Mouse (Mus musculus): ENCODE data around the gene Slc2a8. TPM values are rescaled to one million over a fixed set of nuclear protein-coding genes. Genes with fewer than 3 reads are reported as not detected.
"Not testable (repeated sequence)": the region's sequence is repeated elsewhere in the genome, so short reads cannot be mapped to it uniquely, and the experiment has no call there.

Slc2a8 gene
- 20.4 and 23.6 TPM in 2 replicates for polyA plus RNA-seq (2015; fragmentation: Nextera tagmentation; extraction: Ambion mirVana)

DNA sequence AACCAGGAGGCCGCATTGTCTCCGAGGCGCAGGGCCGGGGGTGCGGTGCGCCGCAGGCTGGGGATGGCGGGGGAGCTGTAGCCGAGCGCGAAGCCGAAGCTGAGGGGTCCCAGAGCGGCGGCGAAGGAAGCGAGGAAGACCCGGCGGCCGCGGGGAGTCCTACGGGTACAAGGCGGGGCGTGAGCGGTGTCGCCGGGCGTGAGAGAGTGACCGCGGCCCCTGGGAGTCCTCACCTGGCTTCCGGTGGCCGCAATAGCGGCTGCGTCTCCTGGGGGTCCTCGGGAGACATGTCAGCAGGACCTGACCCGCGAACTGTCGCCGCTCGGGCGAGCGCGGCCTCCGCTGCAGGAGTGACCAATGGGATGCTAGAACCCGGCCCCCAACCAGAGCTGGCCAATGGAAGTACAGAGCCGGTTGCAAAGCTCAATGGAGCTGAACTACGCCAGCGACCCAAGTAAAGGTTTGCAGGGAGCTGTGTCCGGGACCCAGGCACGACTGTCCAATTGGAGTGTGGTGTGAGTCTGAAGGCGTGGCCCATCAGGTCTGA lies at the start of gene Slc2a8:
TSS of gene Slc2a8 (minus strand) at position 359 of the 547 bp plus-strand sequence.
- Histone ChIP-seq H3K9ac (peak within 1 kb of the TSS; percentile 68), H3K27me3 (no peaks in the 10 kb centered on the region), H3K27ac (peak within 1 kb of the TSS; percentile 59), H3K36me3 (no peaks in the 10 kb centered on the region), H3K4me3 (peak within 1 kb of the TSS; percentile 66), H3K4me2 (peak within 1 kb of the TSS; percentile 92), H3K9me3 (replicated peaks) (no peaks in the 10 kb centered on the region), H3K4me1 (replicated peaks) (peaks cover 14% of the 10 kb centered on the region)
- WGBS, result 0% methylated on average over 48 of the region's 50 CpGs
- ATAC-seq (replicated peaks; ENCODE audit: insufficient number of reproducible peaks, insufficient read depth, low FRiP score, low read depth), result peak; percentile 98

DNA sequence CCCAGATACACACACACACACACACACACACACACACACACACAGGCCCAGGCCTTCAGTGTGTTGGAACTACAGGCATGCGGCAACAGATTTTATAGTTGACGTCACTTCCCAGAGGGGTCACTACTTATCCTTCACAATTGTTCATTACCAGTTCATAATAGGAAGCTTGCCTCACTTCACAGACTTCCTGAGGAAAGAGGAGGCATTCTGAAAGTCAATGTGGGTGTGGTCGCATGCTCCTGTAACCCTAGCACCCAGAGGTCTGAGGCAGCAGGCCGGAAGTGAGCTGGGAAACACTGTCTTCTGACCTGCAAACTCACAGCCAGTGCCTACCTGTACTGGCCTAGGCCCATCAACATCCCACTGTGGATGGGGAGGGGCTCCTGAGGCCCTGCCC lies 43.2 kb upstream of the Slc2a8 start:
- H3K4me1 ChIP-seq (replicated peaks), result no peaks in the 10 kb centered on the region; the same call in 1 of the 2 replicates
- H3K4me2 ChIP-seq, result no peak overlapping the region
- H3K4me3 ChIP-seq, result no peak overlapping the region
- no peaks in the 10 kb centered on the region for H3K27me3 ChIP-seq
- no peaks in the 10 kb centered on the region for H3K9me3 ChIP-seq (replicated peaks)
- WGBS, result 71% methylated on average over 4 of the region's 4 CpGs
- H3K36me3 ChIP-seq, result no peaks in the 10 kb centered on the region
- ATAC-seq (replicated peaks; ENCODE audit: insufficient number of reproducible peaks, insufficient read depth, low FRiP score, low read depth), result 0 out of 2 replicates have a peak, but pooled peaks have one; percentile 16
- H3K9ac ChIP-seq, result no peak overlapping the region
- H3K27ac ChIP-seq, result no peak overlapping the region

- peak; percentile 63 for ATAC-seq (replicated peaks; ENCODE audit: insufficient number of reproducible peaks, insufficient read depth, low FRiP score, low read depth)
- H3K36me3 ChIP-seq, result no peaks in the 10 kb centered on the region
- no peak overlapping the region for H3K4me2 ChIP-seq
- no peak overlapping the region for H3K27ac ChIP-seq
- WGBS, result 59% methylated on average over 10 of the region's 10 CpGs
- H3K4me3 ChIP-seq, result no peak overlapping the region
- H3K4me1 ChIP-seq (replicated peaks), result no peaks in the 10 kb centered on the region; the same call in 1 of the 2 replicates
- H3K9ac ChIP-seq, result no peak overlapping the region
- no peaks in the 10 kb centered on the region for H3K9me3 ChIP-seq (replicated peaks)
- no peaks in the 10 kb centered on the region for H3K27me3 ChIP-seq
Measured at GRCm38 (mm10) chr2:33024564-33024963, 42.7 kb upstream of the Slc2a8 start.

DNA sequence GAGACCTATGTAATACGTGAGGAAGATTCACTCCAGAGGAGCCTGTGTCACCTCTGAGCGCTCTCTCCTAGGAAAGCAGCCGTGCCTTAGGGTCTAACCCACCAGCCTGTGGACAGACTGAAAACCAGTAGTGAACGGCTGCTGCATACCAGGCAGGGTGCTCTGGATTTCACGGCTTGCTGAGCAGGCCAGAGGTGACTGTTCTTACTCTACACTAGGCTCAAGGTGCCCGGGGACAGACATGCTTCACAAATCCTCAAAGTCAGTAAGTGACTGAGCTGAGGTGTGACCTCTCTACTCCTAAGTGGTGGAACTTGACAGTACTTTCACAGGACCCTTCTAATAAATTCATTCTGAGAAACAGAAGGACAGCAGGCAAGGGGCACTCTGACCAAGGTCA lies 41.0 kb upstream of the Slc2a8 start:
- H3K4me1 ChIP-seq (replicated peaks), result no peaks in the 10 kb centered on the region; the same call in 1 of the 2 replicates
- H3K4me3 ChIP-seq, result no peak overlapping the region
- no peaks in the 10 kb centered on the region for H3K27me3 ChIP-seq
- H3K4me2 ChIP-seq, result no peak overlapping the region
- 68% methylated on average over 6 of the region's 6 CpGs for WGBS
- H3K9ac ChIP-seq, result no peak overlapping the region
- ATAC-seq (replicated peaks; ENCODE audit: insufficient number of reproducible peaks, insufficient read depth, low FRiP score, low read depth), result no peak
- no peaks in the 10 kb centered on the region for H3K36me3 ChIP-seq
- no peaks in the 10 kb centered on the region for H3K9me3 ChIP-seq (replicated peaks)
- H3K27ac ChIP-seq, result no peak overlapping the region

GRCm38 (mm10) chr2:33018026-33018425 lies 36.1 kb upstream of the Slc2a8 start:
- no peaks in the 10 kb centered on the region for H3K4me1 ChIP-seq (replicated peaks)
- ATAC-seq (replicated peaks; ENCODE audit: insufficient number of reproducible peaks, insufficient read depth, low FRiP score, low read depth), result no peak
- H3K9me3 ChIP-seq (replicated peaks), result no peaks in the 10 kb centered on the region
- H3K4me2 ChIP-seq, result no peak overlapping the region
- H3K4me3 ChIP-seq, result no peak overlapping the region
- no peaks in the 10 kb centered on the region for H3K36me3 ChIP-seq
- no peaks in the 10 kb centered on the region for H3K27me3 ChIP-seq
- H3K27ac ChIP-seq, result no peak overlapping the region
- no peak overlapping the region for H3K9ac ChIP-seq
- WGBS, result 4% methylated on average over 6 of the region's 6 CpGs

GRCm38 (mm10) chr2:33017191-33017590 lies 35.3 kb upstream of the Slc2a8 start:
- H3K9me3 ChIP-seq (replicated peaks), result no peaks in the 10 kb centered on the region
- H3K4me1 ChIP-seq (replicated peaks), result no peaks in the 10 kb centered on the region
- no peak overlapping the region for H3K4me2 ChIP-seq
- ATAC-seq (replicated peaks; ENCODE audit: insufficient number of reproducible peaks, insufficient read depth, low FRiP score, low read depth), result no peak
- no peak overlapping the region for H3K4me3 ChIP-seq
- no peaks in the 10 kb centered on the region for H3K36me3 ChIP-seq
- H3K27me3 ChIP-seq, result no peaks in the 10 kb centered on the region
- no peak overlapping the region for H3K9ac ChIP-seq
- no peak overlapping the region for H3K27ac ChIP-seq
- WGBS, result 53% methylated on average over 2 of the region's 2 CpGs

GRCm38 (mm10) chr2:33014877-33015276 lies 33.0 kb upstream of the Slc2a8 start:
- H3K27ac ChIP-seq, result no peak overlapping the region
- no peaks in the 10 kb centered on the region for H3K36me3 ChIP-seq
- H3K27me3 ChIP-seq, result no peaks in the 10 kb centered on the region
- WGBS, result 92% methylated on average over 5 of the region's 5 CpGs
- no peak for ATAC-seq (replicated peaks; ENCODE audit: insufficient number of reproducible peaks, insufficient read depth, low FRiP score, low read depth)
- H3K9ac ChIP-seq, result no peak overlapping the region
- no peaks in the 10 kb centered on the region for H3K4me1 ChIP-seq (replicated peaks)
- H3K4me2 ChIP-seq, result no peak overlapping the region
- H3K4me3 ChIP-seq, result no peak overlapping the region
- no peaks in the 10 kb centered on the region for H3K9me3 ChIP-seq (replicated peaks)

- H3K4me1 ChIP-seq (replicated peaks); H3K4me2 ChIP-seq; H3K36me3 ChIP-seq; H3K4me3 ChIP-seq; H3K27me3 ChIP-seq; H3K9me3 ChIP-seq (replicated peaks); H3K9ac ChIP-seq; H3K27ac ChIP-seq; ATAC-seq (replicated peaks; ENCODE audit: insufficient number of reproducible peaks, insufficient read depth, low FRiP score, low read depth): not testable (repeated sequence)
- 88% methylated on average over 4 of the region's 4 CpGs for WGBS
Measured at GRCm38 (mm10) chr2:33009055-33009454, 27.2 kb upstream of the Slc2a8 start.

- no peak overlapping the region for H3K4me2 ChIP-seq
- ATAC-seq (replicated peaks; ENCODE audit: insufficient number of reproducible peaks, insufficient read depth, low FRiP score, low read depth), result 0 out of 2 replicates have a peak, but pooled peaks have one; percentile 47
- 52% methylated on average over 5 of the region's 5 CpGs for WGBS
- H3K4me1 ChIP-seq (replicated peaks), result peaks cover 6% of the 10 kb centered on the region; the same call in 1 of the 2 replicates
- no peaks in the 10 kb centered on the region for H3K9me3 ChIP-seq (replicated peaks)
- H3K4me3 ChIP-seq, result no peak overlapping the region
- no peaks in the 10 kb centered on the region for H3K27me3 ChIP-seq
- no peaks in the 10 kb centered on the region for H3K36me3 ChIP-seq
- H3K27ac ChIP-seq, result no peak overlapping the region
- H3K9ac ChIP-seq, result no peak overlapping the region
Measured at GRCm38 (mm10) chr2:33005041-33005440, 23.2 kb upstream of the Slc2a8 start.

DNA sequence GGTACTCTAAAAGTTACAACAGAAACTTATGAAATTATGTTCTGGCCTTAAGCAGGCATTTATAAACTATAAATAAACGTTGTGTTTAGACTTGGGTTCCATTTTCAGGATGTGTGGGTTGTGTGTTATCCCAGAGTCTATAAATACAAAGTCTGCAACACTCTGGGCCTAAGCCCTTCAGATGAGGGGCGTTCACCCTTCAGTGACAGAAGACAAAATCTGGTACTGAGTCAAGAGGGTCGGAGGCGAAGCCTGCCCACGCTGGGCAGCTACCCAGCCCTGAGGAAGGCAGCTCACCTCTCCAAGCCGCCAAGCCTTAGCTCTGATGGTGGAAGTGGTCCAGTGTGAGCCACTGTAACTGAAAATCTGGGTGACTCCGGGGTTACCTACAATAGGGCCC lies 20.3 kb upstream of the Slc2a8 start:
- Histone ChIP-seq H3K27me3 (no peaks in the 10 kb centered on the region), H3K4me3 (no peak overlapping the region), H3K9me3 (replicated peaks) (no peaks in the 10 kb centered on the region), H3K4me2 (no peak overlapping the region), H3K36me3 (no peaks in the 10 kb centered on the region), H3K27ac (no peak overlapping the region), H3K4me1 (replicated peaks) (peaks cover 6% of the 10 kb centered on the region; the same call in 1 of the 2 replicates), H3K9ac (no peak overlapping the region)
- 73% methylated on average over 7 of the region's 7 CpGs for WGBS
- no peak for ATAC-seq (replicated peaks; ENCODE audit: insufficient number of reproducible peaks, insufficient read depth, low FRiP score, low read depth)

DNA sequence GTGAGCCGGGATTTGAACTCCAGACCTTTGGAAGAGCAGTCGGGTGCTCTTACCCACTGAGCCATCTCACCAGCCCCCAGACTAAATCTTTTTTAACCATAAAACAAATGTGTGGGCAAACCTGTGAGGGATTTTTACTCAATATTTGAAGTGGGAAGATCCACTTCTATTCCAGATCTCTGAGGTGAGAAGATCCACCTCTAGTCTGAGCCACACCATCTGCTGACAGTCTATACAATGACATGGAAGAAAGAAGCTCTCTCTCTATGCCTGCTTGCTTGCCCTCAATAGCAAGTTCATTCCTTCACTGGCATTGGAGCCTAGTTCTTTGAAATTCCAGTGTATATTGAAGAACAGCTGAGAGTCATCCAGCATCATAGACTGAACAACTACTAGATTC lies 17.9 kb upstream of the Slc2a8 start:
- no peak for ATAC-seq (replicated peaks; ENCODE audit: insufficient number of reproducible peaks, insufficient read depth, low FRiP score, low read depth)
- Histone ChIP-seq H3K4me2 (no peak overlapping the region), H3K4me1 (replicated peaks) (peaks cover 1% of the 10 kb centered on the region; the same call in 1 of the 2 replicates), H3K9ac (no peak overlapping the region), H3K36me3 (no peaks in the 10 kb centered on the region), H3K9me3 (replicated peaks) (no peaks in the 10 kb centered on the region), H3K27ac (no peak overlapping the region), H3K4me3 (no peak overlapping the region), H3K27me3 (no peaks in the 10 kb centered on the region)
- WGBS, result 90% methylated on average over 2 of the region's 2 CpGs

DNA sequence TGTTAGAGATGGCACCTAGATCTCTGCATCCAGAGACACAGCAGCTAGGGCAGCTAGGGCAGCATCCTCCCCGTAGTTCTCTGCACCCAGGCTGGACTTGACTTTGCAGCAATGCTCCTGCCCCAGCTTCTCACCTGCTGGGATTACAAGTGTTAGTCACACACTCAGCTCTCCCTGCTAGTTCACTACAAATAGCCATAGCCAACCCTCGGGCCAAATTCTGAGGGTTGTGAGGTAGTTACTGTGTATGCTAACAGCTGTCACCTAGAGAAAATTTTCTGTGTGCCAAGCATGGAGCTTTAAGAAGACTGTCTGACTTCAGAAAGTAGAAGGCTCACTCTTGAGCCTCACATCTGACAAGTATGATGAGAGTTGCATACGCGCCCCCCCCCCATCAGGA lies 15.9 kb upstream of the Slc2a8 start:
- no peaks in the 10 kb centered on the region for H3K36me3 ChIP-seq
- no peaks in the 10 kb centered on the region for H3K4me1 ChIP-seq (replicated peaks)
- no peak overlapping the region for H3K4me2 ChIP-seq
- no peaks in the 10 kb centered on the region for H3K9me3 ChIP-seq (replicated peaks)
- 73% methylated on average over 4 of the region's 4 CpGs for WGBS
- ATAC-seq (replicated peaks; ENCODE audit: insufficient number of reproducible peaks, insufficient read depth, low FRiP score, low read depth), result no peak
- no peaks in the 10 kb centered on the region for H3K27me3 ChIP-seq
- no peak overlapping the region for H3K9ac ChIP-seq
- H3K27ac ChIP-seq, result no peak overlapping the region
- H3K4me3 ChIP-seq, result no peak overlapping the region
